Comparison of ENCODE assay signal across 8 mouse cellular contexts in genomic region chrX:102157423-102157791, GRCm38 (mm10). TPM values are rescaled to one million over a fixed set of nuclear protein-coding genes. Genes with fewer than 3 reads are reported as not detected.
DNase-seq lines count a peak whose midpoint lies in the region; ATAC-seq and TF ChIP-seq lines count a peak whose summit lies in the region.

No protein-coding gene starts in this region.

- TF ChIP-seq CTCF in bone marrow, adult 2 months (IDR thresholded peaks at IDR 0.05; ENCODE audit: control insufficient read depth, insufficient read depth, low read length): no peak

- H3K9me3 ChIP-seq in kidney, embryonic 15.5 days (replicated peaks): no peaks in the 10 kb centered on the region
- H3K9me3 ChIP-seq in hindbrain, embryonic 13.5 days: no peaks in the 10 kb centered on the region
- H3K9me3 ChIP-seq in midbrain, embryonic 13.5 days: no peaks in the 10 kb centered on the region

- peak overlapping the region; percentile 83 for H3K27ac ChIP-seq in kidney, embryonic 15.5 days
- peak overlapping the region; percentile 62 for H3K27ac ChIP-seq in bone marrow, adult 2 months (ENCODE audit: control insufficient read depth, insufficient read depth, low read depth, low read length, poor library complexity)
- peak overlapping the region; percentile 58 for H3K27ac ChIP-seq in hindbrain, embryonic 13.5 days
- H3K27ac ChIP-seq in midbrain, embryonic 13.5 days: peak overlapping the region; percentile 67

- H3K27me3 ChIP-seq in kidney, embryonic 15.5 days: no peaks in the 10 kb centered on the region
- no peaks in the 10 kb centered on the region for H3K27me3 ChIP-seq in hindbrain, embryonic 13.5 days
- no peaks in the 10 kb centered on the region for H3K27me3 ChIP-seq in midbrain, embryonic 13.5 days

- H3K4me3 ChIP-seq in kidney, embryonic 15.5 days (replicated peaks): peak overlapping the region; percentile 58
- peak overlapping the region; percentile 67 for H3K4me3 ChIP-seq in bone marrow, adult 2 months (replicated peaks; ENCODE audit: control insufficient read depth, low read depth, low read length)
- peak overlapping the region; percentile 44 for H3K4me3 ChIP-seq in hindbrain, embryonic 13.5 days
- H3K4me3 ChIP-seq in midbrain, embryonic 13.5 days (replicated peaks): peak overlapping the region; percentile 48

- H3K4me2 ChIP-seq in kidney, embryonic 15.5 days: peak overlapping the region; percentile 54
- H3K4me2 ChIP-seq in hindbrain, embryonic 13.5 days: peak overlapping the region; percentile 45
- H3K4me2 ChIP-seq in midbrain, embryonic 13.5 days (replicated peaks): peak overlapping the region; percentile 43

- no peak for DNase-seq in kidney, postnatal 14 days
- no peak for DNase-seq in left cerebral cortex, adult 18-20 months (ENCODE audit: low spot score in 2 of 2)
- no peak for DNase-seq in thymus, postnatal 0 days (ENCODE audit: low spot score)

- H3K4me1 ChIP-seq in kidney, embryonic 15.5 days: no peaks in the 10 kb centered on the region
- H3K4me1 ChIP-seq in bone marrow, adult 2 months (ENCODE audit: control insufficient read depth, insufficient read depth, low read length): no peaks in the 10 kb centered on the region; the same call in 1 of the 2 replicates
- H3K4me1 ChIP-seq in hindbrain, embryonic 13.5 days (replicated peaks): no peaks in the 10 kb centered on the region
- no peaks in the 10 kb centered on the region for H3K4me1 ChIP-seq in midbrain, embryonic 13.5 days (replicated peaks)

- peak overlapping the region; percentile 36; the same call in 1 of the 2 replicates for H3K9ac ChIP-seq in kidney, embryonic 15.5 days
- H3K9ac ChIP-seq in hindbrain, embryonic 13.5 days: peak overlapping the region; percentile 60
- peak overlapping the region; percentile 39; the same call in 1 of the 2 replicates for H3K9ac ChIP-seq in midbrain, embryonic 13.5 days (replicated peaks)

- no peak for TF ChIP-seq POLR2A in bone marrow, adult 2 months (IDR thresholded peaks at IDR 0.05; ENCODE audit: borderline replicate concordance, control insufficient read depth, low read depth, low read length)

- H3K36me3 ChIP-seq in kidney, embryonic 15.5 days: no peaks in the 10 kb centered on the region
- no peaks in the 10 kb centered on the region for H3K36me3 ChIP-seq in hindbrain, embryonic 13.5 days
- no peaks in the 10 kb centered on the region for H3K36me3 ChIP-seq in midbrain, embryonic 13.5 days

- no peak for ATAC-seq in kidney, embryonic 15.5 days (replicated peaks; ENCODE audit: low FRiP score)
- no peak for ATAC-seq in hindbrain, embryonic 13.5 days (ENCODE audit: low FRiP score)
- peak; percentile 57; the same call in 1 of the 2 replicates for ATAC-seq in midbrain, embryonic 13.5 days
- ATAC-seq in granulocyte monocyte progenitor cell, adult 5-6 weeks (replicated peaks; ENCODE audit: poor library complexity, severe bottlenecking): no peak

- WGBS in kidney, embryonic 15.5 days: 48% methylated on average over 5 of the region's 5 CpGs
- WGBS in bone marrow, adult 2 months: 41% methylated on average over 5 of the region's 5 CpGs
- 56% methylated on average over 5 of the region's 5 CpGs for WGBS in hindbrain, embryonic 13.5 days
- WGBS in midbrain, embryonic 13.5 days: 57% methylated on average over 5 of the region's 5 CpGs

RNA-seq across cellular contexts. Expression of gene Ercc6l, which starts 0.5 kb away (rescaled TPM):
- polyA plus RNA-seq in kidney, embryonic 15.5 days (2015; fragmentation: Nextera tagmentation; extraction: Ambion mirVana): 13.5 and 13.9 TPM in 2 replicates
- polyA plus RNA-seq in bone marrow, adult 2 months (2011; ENCODE audit: insufficient read depth, insufficient read length, low replicate concordance, missing spikeins): 4.9 and 6.1 TPM in 2 replicates
- 2.4 and 2.7 TPM in 2 replicates for polyA plus RNA-seq in hindbrain, embryonic 13.5 days (2015; fragmentation: Nextera tagmentation; extraction: Ambion mirVana)
- polyA plus RNA-seq in midbrain, embryonic 13.5 days (2015; fragmentation: Nextera tagmentation; extraction: Ambion mirVana): 4.1 and 4.6 TPM in 2 replicates
- total RNA-seq in left cerebral cortex, adult 18-20 months (2021): under 1 TPM in 1 of 2 experiments, not detected in 1; 0.14 TPM
- 10.4 and 11.3 TPM in 2 replicates for polyA plus RNA-seq in thymus, postnatal 0 days (2015; fragmentation: Nextera tagmentation; extraction: Ambion mirVana)
- 22.2 and 22.5 TPM in 2 replicates for total RNA-seq in granulocyte monocyte progenitor cell, adult 5-6 weeks (2014; fragmentation: Nextera tagmentation)
- total RNA-seq in granulocyte monocyte progenitor cell, adult 5-6 weeks (2017): 26.6 and 31.8 TPM in 2 replicates

RNA-seq across cellular contexts. Expression of gene Rps4x, which starts 31.8 kb away (rescaled TPM):
- polyA plus RNA-seq in kidney, embryonic 15.5 days (2015; fragmentation: Nextera tagmentation; extraction: Ambion mirVana): 790 and 827 TPM in 2 replicates
- polyA plus RNA-seq in bone marrow, adult 2 months (2011; ENCODE audit: insufficient read depth, insufficient read length, low replicate concordance, missing spikeins): 1,000 and 1,371 TPM in 2 replicates
- 440 and 450 TPM in 2 replicates for polyA plus RNA-seq in hindbrain, embryonic 13.5 days (2015; fragmentation: Nextera tagmentation; extraction: Ambion mirVana)
- 453 and 455 TPM in 2 replicates for polyA plus RNA-seq in midbrain, embryonic 13.5 days (2015; fragmentation: Nextera tagmentation; extraction: Ambion mirVana)
- 100 to 1,000 TPM; 447 to 516 TPM for total RNA-seq in left cerebral cortex, adult 18-20 months (2021)
- 978 and 998 TPM in 2 replicates for polyA plus RNA-seq in thymus, postnatal 0 days (2015; fragmentation: Nextera tagmentation; extraction: Ambion mirVana)
- 4,285 and 4,418 TPM in 2 replicates for total RNA-seq in granulocyte monocyte progenitor cell, adult 5-6 weeks (2014; fragmentation: Nextera tagmentation)
- total RNA-seq in granulocyte monocyte progenitor cell, adult 5-6 weeks (2017): 2,798 and 2,878 TPM in 2 replicates

RNA-seq across cellular contexts. Expression of gene Pin4, which starts 38.2 kb away (rescaled TPM):
- polyA plus RNA-seq in kidney, embryonic 15.5 days (2015; fragmentation: Nextera tagmentation; extraction: Ambion mirVana): 68.1 and 75.6 TPM in 2 replicates
- 22.4 and 31.1 TPM in 2 replicates for polyA plus RNA-seq in bone marrow, adult 2 months (2011; ENCODE audit: insufficient read depth, insufficient read length, low replicate concordance, missing spikeins)
- 82.0 and 83.3 TPM in 2 replicates for polyA plus RNA-seq in hindbrain, embryonic 13.5 days (2015; fragmentation: Nextera tagmentation; extraction: Ambion mirVana)
- polyA plus RNA-seq in midbrain, embryonic 13.5 days (2015; fragmentation: Nextera tagmentation; extraction: Ambion mirVana): 83.7 and 93.5 TPM in 2 replicates
- 10 to 100 TPM; 20.3 to 33.4 TPM for total RNA-seq in left cerebral cortex, adult 18-20 months (2021)
- polyA plus RNA-seq in thymus, postnatal 0 days (2015; fragmentation: Nextera tagmentation; extraction: Ambion mirVana): 68.0 and 70.3 TPM in 2 replicates
- 65.5 and 77.0 TPM in 2 replicates for total RNA-seq in granulocyte monocyte progenitor cell, adult 5-6 weeks (2014; fragmentation: Nextera tagmentation)
- total RNA-seq in granulocyte monocyte progenitor cell, adult 5-6 weeks (2017): 83.2 and 99.1 TPM in 2 replicates
